ENCODE assay signal across 11 mouse cellular contexts in the genomic region with DNA sequence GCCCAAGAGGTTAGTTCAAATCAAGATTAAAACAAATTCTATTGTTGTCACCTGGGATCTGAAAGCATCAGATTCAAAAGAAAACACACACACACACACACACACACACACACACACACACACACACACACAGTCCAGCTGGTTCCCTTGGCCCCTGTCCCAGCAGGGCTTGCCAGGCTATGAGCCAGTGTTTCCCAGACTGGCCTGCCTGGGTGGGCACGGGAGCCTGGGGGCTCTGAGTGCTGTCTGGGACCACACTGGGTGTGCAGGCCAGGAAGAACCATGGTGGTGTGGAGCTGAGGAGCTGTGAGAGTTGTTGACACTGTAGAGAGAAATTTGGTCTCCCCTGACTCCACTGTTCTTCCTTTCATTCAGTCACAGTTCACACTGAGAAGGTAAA.
DNase-seq lines count a peak whose midpoint lies in the region; ATAC-seq lines count a peak whose summit lies in the region.
"Had no signal": no experiment of that assay in that cellular context is flagged by ENCODE, and none has a peak within 500 bp of the region (broad histone marks: within the 10 kb centered on the region; RNA-seq: fewer than 3 reads in every experiment).

No protein-coding gene starts in this region.

- no peak for DNase-seq in forebrain, embryonic 11.5 days (ENCODE audit: low spot score)
- DNase-seq in left cerebral cortex, postnatal 4 days, result peak; percentile 87
- no peak for DNase-seq in left cerebral cortex, adult 11 months (ENCODE audit: low spot score)
- DNase-seq in right cerebral cortex, postnatal 14 days, result peak; percentile 34
- DNase-seq in right cerebral cortex, postnatal 36 days (ENCODE audit: low spot score in 2 of 2), result no peak
- DNase-seq in naive thymus-derived CD4-positive, alpha-beta T cell, adult 2 months (ENCODE audit: low read depth), result peak; percentile 0
- DNase-seq: gastrocnemius, postnatal 25 days had no signal

- ATAC-seq in forebrain, embryonic 15.5 days (replicated peaks), result peak; percentile 80
- ATAC-seq in forebrain, embryonic 11.5 days (replicated peaks; ENCODE audit: low FRiP score), result no peak
- ATAC-seq: CD4-positive, CD25-positive, alpha-beta regulatory T cell, adult 4 months; Patski had no signal

- no peaks in the 10 kb centered on the region for H3K9me3 ChIP-seq in forebrain, embryonic 15.5 days
- no peaks in the 10 kb centered on the region for H3K9me3 ChIP-seq in forebrain, embryonic 11.5 days (ENCODE audit: control insufficient read depth, low read length)
- H3K9me3 ChIP-seq: midbrain, embryonic 12.5 days had no signal

- intact Hi-C loops in left cerebral cortex, postnatal 4 days (cut with DNase I), result no loop called here

- H3K27ac ChIP-seq in forebrain, embryonic 15.5 days (replicated peaks), result no peak overlapping the region
- no peak overlapping the region for H3K27ac ChIP-seq in forebrain, embryonic 11.5 days (ENCODE audit: low read depth, low read length)
- H3K27ac ChIP-seq: midbrain, embryonic 12.5 days had no signal

- H3K9ac ChIP-seq in forebrain, embryonic 15.5 days (replicated peaks), result no peak overlapping the region
- H3K9ac ChIP-seq in forebrain, embryonic 11.5 days (ENCODE audit: low read length), result no peak overlapping the region
- H3K9ac ChIP-seq: midbrain, embryonic 12.5 days had no signal

- peaks cover 9% of the 10 kb centered on the region; the same call in 1 of the 2 replicates for H3K4me1 ChIP-seq in forebrain, embryonic 15.5 days
- no peaks in the 10 kb centered on the region; the same call in 1 of the 2 replicates for H3K4me1 ChIP-seq in forebrain, embryonic 11.5 days (replicated peaks; ENCODE audit: control insufficient read depth, insufficient read depth, low read length)

- no peaks in the 10 kb centered on the region for H3K27me3 ChIP-seq in forebrain, embryonic 15.5 days
- H3K27me3 ChIP-seq in forebrain, embryonic 11.5 days (ENCODE audit: control insufficient read depth, insufficient read depth, low read length), result no peaks in the 10 kb centered on the region
- H3K27me3 ChIP-seq: midbrain, embryonic 12.5 days; Patski had no signal

- no peak overlapping the region for H3K4me3 ChIP-seq in forebrain, embryonic 15.5 days
- H3K4me3 ChIP-seq in forebrain, embryonic 11.5 days (ENCODE audit: low read depth, low read length), result no peak overlapping the region
- H3K4me3 ChIP-seq: midbrain, embryonic 12.5 days had no signal

- H3K36me3 ChIP-seq in forebrain, embryonic 15.5 days, result no peaks in the 10 kb centered on the region
- H3K36me3 ChIP-seq in forebrain, embryonic 11.5 days (ENCODE audit: control insufficient read depth, insufficient read depth, low read length), result no peaks in the 10 kb centered on the region
- H3K36me3 ChIP-seq: midbrain, embryonic 12.5 days had no signal

- 43% methylated on average over 1 of the region's 1 CpGs for WGBS in forebrain, embryonic 15.5 days
- 89% methylated on average over 1 of the region's 1 CpGs for WGBS in forebrain, embryonic 11.5 days

- H3K4me2 ChIP-seq in forebrain, embryonic 15.5 days (replicated peaks), result no peak overlapping the region
- no peak overlapping the region for H3K4me2 ChIP-seq in forebrain, embryonic 11.5 days (ENCODE audit: low read depth, low read length, severe bottlenecking)
- H3K4me2 ChIP-seq: midbrain, embryonic 12.5 days had no signal

Comparison
In these comparisons a context has a peak if more than half of its experiments do, and no peak if none do; other contexts are left out.
1. DNase-seq: peak in left cerebral cortex, postnatal 4 days (single experiment), right cerebral cortex, postnatal 14 days (single experiment) and naive thymus-derived CD4-positive, alpha-beta T cell, adult 2 months (single experiment); none in forebrain, embryonic 11.5 days (single experiment), left cerebral cortex, adult 11 months (single experiment) and right cerebral cortex, postnatal 36 days (0 of 2).